Mouse (Mus musculus): Measurements from ENCODE around the gene Nhlh1. TPM values are rescaled to one million over a fixed set of nuclear protein-coding genes. Genes with fewer than 3 reads are reported as not detected.
A peak's percentile ranks its signal among the peaks of the same experiment; 100 is the strongest.

Nhlh1 gene
- total RNA-seq, 1 experiment from 2014 or later: not detected

DNA sequence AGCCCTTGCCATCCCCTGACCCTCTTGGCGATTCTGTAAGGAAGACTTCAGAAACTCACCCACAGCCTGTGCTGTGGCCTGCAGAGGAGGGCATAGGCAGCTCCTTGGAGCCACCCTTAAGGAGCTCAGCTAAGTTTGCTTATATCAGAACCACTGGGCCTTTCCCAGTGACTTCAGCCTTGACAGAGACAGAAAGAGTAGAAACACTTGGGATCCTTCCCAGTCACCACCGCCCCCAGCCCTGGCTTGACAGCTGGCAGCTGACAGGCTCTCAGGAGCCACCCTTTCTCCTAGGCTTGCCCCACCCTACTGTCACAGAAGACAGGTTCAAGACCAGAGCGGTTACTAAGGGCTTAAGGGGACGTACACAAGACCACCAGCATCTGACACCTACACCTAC is 1.1 kb downstream of the Nhlh1 start:
- no peak for ATAC-seq (replicated peaks; ENCODE audit: low read depth, poor library complexity, severe bottlenecking)

DNA sequence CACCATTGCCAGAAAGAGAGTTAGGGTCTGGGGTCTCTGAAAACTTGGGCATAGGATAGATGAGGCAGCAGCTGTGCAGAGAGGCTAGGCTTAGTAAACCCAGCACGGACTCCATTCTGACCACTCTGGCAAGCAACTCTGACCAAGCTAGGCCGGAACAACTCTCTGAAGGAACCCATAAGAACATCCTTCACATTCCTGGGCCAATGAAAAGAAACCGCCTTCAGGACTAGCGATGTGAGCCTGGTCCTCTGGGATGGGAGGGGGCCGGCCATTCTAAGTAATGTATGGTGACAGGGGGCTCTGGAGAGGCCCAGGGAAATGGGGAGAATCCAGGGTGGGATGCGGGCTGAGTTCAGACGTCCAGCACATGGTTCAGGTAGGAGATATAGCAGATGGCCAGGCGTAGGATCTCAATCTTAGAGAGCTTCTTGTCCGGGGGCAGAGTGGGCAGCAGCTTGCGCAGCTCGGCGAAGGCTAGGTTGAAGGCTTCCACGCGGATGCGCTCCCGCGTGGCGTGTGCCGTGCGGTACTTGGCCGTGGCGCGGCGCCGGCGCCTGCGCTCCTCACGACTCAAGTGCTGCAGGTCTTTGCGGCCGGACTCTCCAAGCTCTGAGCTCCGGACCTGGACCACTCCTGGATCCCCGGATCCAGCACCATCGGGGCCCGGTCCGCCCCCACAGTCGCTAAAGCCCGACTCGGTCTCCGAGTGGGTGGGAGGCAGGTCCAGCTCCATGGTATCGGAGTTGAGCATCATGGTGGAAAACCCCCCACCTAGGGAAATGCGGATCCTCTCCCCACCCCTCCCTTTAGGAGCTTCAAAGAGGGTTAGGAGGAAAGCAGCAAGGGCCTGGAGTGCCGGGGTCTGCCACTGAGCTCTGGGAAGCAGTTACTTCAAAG is 3.6 kb downstream of the Nhlh1 start:
- peak; percentile 39 for ATAC-seq (replicated peaks; ENCODE audit: low read depth, poor library complexity, severe bottlenecking)

DNA sequence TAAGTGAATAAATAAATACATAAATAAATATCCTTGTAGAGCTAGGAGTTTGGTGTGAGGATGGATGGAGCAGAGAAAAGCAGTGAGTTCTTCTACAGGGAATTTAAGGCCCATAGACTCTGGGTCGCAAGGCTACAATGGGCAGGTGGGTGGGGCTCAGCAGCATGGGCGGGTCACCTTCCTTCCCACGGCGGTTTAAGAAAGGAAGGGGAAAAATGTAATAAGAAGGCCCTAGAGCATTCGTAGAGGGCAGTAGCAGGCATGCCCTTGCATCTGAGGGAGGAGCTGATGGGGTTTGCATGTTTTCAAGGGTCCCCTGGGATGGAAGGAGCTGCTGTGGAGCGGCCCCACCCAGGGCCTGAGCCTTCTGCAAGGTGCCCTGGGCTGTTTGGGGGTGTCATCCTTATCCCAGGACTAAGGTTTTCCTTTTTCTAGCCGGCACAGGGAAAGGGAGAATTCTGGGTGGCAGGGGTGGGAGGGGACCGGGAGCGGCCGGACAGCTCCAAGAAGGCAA is 4.5 kb downstream of the Nhlh1 start:
- ATAC-seq (replicated peaks; ENCODE audit: low read depth, poor library complexity, severe bottlenecking): no peak

DNA sequence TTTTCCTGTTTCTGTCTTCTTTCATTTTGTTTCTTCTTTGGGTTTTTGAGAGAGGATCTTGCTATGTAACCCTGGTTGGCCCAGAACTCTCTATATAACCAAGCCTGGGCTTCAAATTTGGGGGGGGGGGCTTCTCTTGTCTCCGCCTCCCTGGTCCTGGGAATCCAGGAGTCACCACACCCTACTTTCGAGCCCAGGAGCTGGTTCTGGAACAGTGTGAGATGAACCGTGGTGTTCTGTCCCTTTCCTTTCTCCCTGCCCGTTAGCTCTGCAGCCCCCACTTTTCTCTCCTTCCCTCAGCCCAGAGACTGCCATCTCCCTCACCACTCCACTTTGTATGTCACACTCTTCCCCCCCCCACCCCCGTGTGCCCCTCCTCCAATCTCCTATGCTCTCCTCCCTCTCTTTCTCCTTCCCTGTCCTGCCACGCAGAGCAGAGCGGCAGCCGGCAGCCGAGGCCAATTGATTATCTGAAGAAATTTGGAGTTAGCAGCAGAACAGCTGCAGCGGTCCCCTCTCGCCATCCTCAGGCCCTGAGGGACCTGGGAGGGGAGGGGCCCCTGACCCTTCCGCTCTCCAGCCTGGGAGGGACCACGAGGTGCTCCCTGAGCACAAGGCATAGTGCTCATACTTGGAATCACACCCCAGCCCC is 8.1 kb downstream of the Nhlh1 start:
- no peak for ATAC-seq (replicated peaks; ENCODE audit: low read depth, poor library complexity, severe bottlenecking)

DNA sequence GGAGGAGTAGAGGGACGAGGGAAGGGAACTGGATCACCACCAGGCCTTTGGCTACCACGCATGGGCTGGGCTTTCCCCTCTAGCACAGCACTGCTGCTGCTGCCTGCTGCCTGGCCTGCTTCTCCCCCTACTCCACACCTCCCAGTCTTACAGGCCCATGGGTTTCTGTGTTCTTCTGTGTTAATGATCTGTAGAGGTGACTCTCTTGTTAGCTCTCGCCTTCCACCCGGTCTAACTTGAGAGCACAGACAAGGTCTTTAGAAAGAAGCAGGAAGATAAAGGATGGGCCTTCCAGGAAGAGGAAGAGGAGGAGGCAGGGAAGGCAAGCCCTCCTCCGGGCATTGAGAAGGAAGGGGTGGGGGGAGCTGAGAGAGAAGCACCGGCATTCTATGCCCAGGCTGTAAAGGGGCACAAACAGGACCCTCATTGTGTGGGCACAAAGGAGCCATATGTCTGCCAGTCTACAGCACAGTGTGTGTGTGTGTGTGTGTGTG is 9.1 kb downstream of the Nhlh1 start:
- no peak for ATAC-seq (replicated peaks; ENCODE audit: low read depth, poor library complexity, severe bottlenecking)

DNA sequence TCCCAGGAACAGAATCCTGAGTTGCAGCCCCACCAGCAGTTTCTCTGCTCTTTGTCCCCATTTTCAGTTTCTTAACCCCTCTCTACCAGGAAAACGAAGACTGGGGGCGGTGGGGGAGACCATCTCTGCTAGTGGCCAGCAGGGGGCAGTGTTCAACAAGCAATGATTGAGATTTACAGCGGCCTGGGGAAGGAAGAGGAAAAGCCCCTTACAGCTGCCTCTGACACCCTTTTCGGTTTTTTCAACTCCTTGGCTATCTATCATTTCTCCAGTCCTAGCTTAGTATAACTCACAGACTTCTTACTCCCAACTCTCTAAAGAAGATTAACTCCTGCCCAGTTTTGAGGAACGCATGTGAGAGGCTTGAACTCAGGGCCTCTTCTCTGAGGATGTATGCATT is 10.4 kb downstream of the Nhlh1 start:
- ATAC-seq (replicated peaks; ENCODE audit: low read depth, poor library complexity, severe bottlenecking): peak; percentile 92

DNA sequence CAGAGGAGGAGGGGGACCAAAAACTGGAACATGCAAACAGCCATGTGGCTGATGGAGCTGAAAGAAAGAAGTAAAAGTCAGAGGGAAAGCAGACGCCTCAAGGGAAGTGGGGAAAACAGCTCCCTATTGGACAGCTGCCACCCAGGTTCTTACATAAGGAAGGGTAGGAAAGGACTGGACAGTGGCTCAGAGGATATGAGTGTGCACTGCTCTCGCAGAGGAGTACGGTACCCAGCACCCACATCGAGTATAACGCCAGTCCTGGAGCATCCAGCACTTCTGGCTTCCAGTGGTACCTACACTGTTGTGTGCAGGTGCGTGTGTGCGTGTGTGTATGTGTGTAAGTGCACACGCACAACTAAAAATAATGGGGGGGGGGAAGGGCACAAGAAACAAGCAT is 11.0 kb downstream of the Nhlh1 start:
- no peak for ATAC-seq (replicated peaks; ENCODE audit: low read depth, poor library complexity, severe bottlenecking)

DNA sequence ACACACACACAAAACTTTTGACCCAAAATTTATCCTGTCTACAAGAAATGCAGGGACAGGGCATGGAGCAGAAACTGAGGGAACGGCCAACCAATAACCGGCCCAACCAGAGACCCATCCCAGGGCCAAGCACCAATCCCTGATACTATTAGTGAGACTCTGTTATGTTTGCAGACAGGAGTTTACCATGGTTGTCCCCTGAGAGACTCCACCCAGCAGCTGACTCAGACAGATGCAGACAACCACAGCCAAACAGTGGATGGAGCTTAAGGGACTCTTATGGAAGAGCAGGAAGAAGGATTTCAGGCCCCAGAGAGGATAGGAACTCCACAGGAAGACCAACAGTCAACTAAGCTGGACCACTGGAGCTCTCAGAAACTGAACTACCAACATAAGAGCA is 27.5 kb downstream of the Nhlh1 start:
- no peak for ATAC-seq (replicated peaks; ENCODE audit: low read depth, poor library complexity, severe bottlenecking)

DNA sequence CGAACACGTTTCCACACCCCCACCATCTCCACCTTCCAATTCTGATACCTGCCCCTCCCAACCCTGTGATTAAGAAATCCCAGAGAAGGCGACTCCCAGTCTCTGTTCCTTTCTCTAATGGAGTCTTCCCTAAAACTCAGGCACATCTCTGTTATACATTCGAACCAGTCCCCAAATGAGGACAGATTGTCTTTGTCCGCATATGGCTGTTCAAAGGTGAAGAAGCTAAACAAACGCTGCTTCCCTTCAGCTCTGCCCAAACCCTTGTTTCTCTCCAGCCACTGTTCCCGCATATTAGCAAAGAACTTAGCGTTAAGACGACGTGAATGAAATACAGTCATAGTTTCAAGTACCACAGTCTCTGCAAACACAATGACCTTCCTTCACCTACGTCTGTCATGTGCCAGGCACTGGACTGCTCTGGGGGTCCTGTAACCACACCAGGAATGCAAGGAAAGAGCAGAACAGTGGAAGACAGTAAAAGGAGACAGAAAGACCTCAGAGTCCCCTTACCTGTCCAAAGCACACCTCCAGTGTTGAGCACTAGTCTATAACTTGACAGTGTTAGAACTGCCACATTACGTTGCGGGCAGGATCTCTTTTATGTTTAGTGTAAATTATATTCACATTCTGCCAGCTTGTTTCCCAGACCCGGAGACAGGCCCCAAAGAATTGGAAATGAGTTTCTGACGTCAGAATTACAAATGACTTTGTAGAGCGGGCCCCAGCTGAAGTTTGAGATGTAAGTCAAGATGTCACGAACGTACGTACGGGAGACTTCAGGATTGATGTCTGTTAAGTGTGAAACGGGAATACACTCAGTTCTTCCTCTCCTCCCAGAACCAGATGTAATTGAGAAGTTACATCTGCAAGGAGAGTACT is 28.7 kb downstream of the Nhlh1 start, which contains the start of gene Vangl2:
TSS of gene Vangl2 (minus strand) at position 51 of the 882 bp plus-strand sequence.
- ATAC-seq (replicated peaks; ENCODE audit: low read depth, poor library complexity, severe bottlenecking): no peak

DNA sequence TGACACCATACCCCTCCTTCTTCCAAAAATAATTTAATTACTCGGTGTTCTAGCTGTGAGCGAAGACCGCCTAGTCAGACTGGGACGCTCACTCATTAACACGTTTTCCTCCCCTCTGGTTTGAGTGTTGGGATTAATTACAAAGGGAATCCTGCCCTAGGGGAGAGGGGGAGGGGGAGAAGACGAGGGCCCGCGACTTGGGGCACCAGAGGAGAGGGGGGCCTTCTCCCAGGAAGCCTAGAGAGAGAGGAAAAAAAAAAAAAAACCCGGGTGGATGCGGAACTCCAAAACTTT is 29.6 kb downstream of the Nhlh1 start:
- ATAC-seq (replicated peaks; ENCODE audit: low read depth, poor library complexity, severe bottlenecking): no peak

DNA sequence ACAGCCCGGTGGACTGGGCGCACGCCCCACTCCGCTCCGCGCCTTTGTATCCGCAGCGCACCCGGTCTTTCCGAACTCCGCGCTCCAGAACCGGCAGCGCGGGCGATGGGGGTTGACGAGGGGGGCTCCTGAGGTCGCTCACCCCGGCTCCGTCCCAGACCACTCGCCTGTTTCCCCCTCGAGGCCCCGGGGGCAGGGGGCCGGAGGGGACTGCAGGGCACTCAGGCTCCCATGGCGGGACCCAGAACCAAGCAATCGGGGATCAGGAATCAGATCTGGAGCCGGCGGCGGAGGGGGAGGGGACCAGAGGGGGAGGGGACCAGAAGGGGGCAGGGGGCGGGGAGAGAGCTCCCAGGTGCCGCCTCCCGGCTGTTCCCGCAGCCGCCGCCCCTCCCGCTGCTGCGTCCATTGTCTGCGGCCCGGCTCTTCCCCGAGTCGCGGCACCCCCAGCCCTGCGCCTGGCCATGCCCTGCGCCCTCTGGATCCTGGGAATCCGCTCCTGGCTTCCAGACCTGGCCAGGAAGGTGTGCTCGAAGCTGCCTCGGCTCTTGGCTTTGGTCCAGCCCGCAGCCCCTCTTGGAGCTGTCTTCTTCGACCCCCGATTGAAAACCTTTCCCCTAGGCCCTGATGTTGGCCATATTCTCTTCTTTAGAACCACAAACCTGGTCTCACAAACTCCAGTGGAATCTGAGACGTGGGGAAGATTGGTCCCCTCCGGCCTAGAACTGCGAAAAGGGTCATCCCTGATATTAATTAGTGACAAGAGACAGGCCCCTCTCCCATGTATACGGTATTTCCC is 30.2 kb downstream of the Nhlh1 start:
- ATAC-seq (replicated peaks; ENCODE audit: low read depth, poor library complexity, severe bottlenecking): peak; percentile 81

DNA sequence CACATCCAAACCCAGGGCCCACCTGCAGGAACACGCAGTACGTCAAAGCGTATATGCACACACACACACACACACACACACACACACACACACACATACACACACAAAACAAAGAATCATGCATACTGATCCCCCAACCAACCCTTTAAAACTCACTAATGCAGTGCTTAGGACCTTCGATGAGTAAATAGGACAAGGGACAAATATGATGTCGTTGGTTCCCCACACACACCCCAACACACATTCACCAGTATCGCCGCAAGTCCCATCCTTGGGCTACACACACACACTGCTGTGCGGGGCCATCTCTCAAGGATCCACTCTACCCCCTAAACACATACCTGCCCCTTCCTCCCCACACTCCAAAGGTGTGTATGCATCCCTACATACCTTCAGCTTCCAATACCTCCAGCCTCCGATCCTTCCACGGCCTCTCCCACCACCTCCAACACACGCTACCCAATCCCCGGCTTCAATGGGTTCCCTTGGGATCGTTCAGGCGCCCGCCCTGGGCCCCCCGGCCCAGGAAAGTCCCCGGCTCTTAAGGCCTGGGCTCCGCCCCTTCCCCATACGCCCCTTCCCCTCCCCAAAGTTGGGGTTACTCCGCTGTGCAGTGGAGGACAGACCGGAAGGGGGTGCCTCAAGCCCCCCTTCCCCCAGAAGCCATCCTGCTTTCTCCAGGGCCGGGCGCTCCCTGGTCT is 31.0 kb downstream of the Nhlh1 start:
- ATAC-seq (replicated peaks; ENCODE audit: low read depth, poor library complexity, severe bottlenecking): peak; percentile 40

DNA sequence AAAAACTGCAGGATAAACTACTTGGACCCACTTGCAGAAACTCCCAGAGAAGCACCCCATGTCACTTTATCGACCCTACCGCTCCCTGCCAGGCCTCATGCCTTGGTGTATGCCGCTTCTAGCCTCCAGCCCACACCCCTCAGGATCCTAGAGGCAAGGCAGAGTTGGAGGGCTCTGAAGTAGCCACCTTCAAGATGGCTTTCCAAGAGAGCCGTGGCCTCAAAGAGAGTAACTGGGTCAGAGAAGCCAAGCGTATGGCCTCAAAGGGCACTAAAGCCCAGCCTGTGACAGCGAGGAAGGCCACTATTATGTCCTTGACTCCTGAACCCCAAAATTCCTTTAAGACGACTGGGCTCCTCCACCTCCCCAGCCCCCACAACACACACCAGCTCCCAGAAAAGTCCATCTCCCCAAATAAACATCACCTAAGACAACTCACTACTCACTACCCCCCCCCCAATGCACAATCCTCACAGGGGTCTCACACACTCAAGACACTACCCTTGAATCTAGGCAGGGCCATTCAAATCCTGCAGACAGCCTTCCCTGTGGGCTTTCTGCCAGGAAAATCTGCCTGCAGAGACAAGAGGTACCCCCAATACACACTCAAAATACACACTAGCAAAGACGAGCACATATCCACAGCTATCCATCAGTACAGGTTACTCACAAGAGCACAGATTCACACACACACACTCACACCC is 32.0 kb downstream of the Nhlh1 start:
- ATAC-seq (replicated peaks; ENCODE audit: low read depth, poor library complexity, severe bottlenecking): no peak

DNA sequence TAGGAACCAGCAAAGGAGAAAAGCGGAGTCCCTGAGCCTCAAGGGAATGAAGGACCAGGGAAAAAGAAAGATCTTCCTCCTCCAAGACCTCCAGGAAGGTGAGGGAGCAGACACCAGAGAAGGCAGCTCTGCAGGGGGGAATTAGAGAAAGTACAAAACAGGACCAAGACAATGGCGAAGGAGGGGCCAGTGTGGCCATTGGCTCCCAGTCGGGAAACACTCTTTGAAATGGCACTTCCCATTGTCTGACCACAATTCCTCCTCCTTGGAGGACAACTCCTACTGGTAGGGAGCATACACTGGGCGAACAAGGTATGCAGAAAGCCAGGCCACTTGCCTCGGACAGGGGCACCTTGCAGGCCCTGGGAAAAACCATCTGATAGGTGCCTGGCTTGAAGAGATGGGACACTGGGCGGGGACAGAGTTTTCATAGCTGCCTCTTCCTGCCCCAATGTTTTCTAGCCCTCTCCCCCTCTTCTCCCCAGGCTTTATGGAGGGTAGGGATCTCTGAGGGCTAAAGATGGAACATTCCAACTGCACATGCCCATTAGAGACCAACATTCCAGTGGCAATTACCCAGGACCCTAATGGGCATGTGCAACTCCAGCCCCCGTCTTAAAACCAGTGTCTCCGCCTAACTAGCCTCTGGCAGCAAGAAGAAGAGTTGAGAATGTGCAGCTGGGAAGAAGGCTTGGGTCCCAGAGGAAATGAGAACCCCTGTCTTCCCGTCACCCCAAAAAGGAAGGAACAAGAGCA is 33.1 kb downstream of the Nhlh1 start:
- no peak for ATAC-seq (replicated peaks; ENCODE audit: low read depth, poor library complexity, severe bottlenecking)

DNA sequence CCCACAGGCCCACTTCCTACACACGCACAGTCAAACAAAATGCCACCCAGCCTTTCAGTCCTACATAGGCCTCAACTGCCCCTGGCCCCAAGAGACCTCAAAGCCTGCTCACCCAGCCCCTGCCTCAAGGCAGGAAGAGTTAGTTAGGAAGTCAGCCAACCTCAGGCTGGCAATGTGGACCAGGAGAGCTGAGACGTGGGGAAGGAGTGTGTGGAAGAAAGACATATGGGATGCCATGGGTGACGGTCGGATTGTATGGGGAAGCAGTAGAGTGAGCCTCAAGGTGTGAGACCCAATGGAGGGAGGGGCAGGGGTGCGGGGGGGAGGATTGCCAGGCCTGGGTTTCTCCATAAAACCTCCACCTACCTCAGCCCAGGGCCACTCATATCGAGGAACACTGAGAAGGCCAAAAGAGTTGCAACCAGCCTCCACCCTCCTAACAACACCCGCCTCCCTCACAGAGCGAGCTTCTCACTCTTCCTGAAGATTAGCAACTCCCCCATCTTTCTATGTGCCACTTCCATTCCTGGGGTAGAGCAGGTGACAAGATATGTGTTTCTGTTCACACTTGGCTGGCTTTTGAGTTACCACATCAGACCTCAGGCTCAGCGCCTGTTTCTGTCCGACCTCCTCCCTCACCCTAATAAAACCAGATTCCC is 37.4 kb downstream of the Nhlh1 start:
- ATAC-seq (replicated peaks; ENCODE audit: low read depth, poor library complexity, severe bottlenecking): no peak

DNA sequence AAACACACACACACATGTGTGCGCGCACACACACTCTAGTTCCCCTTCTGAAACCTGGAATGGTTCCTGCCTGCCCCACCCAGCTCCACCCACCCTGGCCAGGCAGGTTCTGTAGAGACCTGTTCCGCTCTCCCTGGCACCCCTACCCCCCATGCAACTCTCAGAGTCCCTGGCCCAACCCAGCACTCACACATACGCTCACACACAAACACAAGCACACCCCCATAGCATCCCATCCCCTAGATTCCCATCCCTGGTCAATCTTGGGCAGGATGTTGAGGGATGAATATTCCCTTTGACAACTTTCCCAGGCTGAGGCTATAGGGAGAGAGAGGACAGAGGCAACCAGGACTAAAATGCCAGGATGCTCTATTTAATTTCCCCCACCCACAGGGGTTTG is 38.0 kb downstream of the Nhlh1 start:
- no peak for ATAC-seq (replicated peaks; ENCODE audit: low read depth, poor library complexity, severe bottlenecking)
